ENCODE assay signal across 14 mouse cellular contexts in the genomic region with DNA sequence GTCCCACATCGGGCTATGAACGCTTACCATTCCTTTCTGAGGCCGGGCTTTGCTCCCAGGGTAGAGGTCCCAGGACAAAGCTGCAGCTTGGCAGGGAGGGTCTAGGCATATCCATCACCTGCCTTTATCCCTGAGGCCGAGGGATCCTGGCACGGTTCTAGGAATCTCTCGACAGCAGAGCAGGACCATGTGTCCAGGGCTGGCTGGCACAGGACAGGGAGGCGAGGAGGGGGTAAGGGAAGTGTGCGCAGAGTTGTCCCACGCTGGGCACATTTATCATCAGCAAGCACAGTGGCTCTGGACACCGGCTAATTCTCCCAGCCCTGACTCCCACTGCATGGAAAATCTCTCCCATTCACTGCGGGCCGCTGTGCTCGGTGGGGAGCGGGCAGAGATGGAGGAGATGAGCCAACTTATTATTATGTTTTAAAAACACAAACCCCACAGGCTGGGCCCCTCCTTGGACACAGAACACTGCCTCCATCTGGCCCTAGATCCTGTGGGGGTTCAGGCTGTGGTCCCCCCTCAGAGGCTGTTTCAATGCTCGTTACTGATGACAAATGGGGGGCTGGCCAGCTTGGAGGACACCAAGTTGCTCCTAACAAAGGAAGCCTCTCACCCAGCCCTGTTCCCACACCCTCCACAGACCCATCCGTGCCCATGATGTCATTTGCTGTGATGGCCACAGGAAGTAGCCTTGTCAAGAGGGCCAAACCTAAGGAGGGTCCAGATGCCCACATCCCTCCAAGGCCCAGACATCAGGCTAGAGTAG. TPM values are rescaled to one million over a fixed set of nuclear protein-coding genes. Genes with fewer than 3 reads are reported as not detected.
DNase-seq lines count a peak whose midpoint lies in the region; ATAC-seq lines count a peak whose summit lies in the region.
"Had no signal": no experiment of that assay in that cellular context is flagged by ENCODE, and none has a peak within 500 bp of the region (broad histone marks: within the 10 kb centered on the region; RNA-seq: fewer than 3 reads in every experiment).

No protein-coding gene starts in this region.

- H3K4me3 ChIP-seq in heart, embryonic 16.5 days (ENCODE audit: low read length), result no peak overlapping the region
- no peak overlapping the region for H3K4me3 ChIP-seq in neural tube, embryonic 11.5 days (ENCODE audit: low read depth, low read length)
- H3K4me3 ChIP-seq in hindbrain, embryonic 13.5 days, result no peak overlapping the region
- H3K4me3 ChIP-seq: embryonic facial prominence, embryonic 15.5 days; forebrain, embryonic 15.5 days had no signal

- H3K36me3 ChIP-seq in heart, embryonic 16.5 days (ENCODE audit: control insufficient read depth, insufficient read depth), result peaks cover 4% of the 10 kb centered on the region; the same call in 1 of the 2 replicates
- no peaks in the 10 kb centered on the region for H3K36me3 ChIP-seq in neural tube, embryonic 11.5 days (ENCODE audit: control insufficient read depth, insufficient read depth, low read length)
- no peaks in the 10 kb centered on the region for H3K36me3 ChIP-seq in hindbrain, embryonic 13.5 days
- H3K36me3 ChIP-seq: embryonic facial prominence, embryonic 15.5 days; forebrain, embryonic 15.5 days had no signal

- H3K4me2 ChIP-seq in heart, embryonic 16.5 days (ENCODE audit: low read depth, low read length), result no peak overlapping the region
- H3K4me2 ChIP-seq in neural tube, embryonic 11.5 days (ENCODE audit: low read depth), result no peak overlapping the region
- H3K4me2 ChIP-seq in hindbrain, embryonic 13.5 days, result no peak overlapping the region
- H3K4me2 ChIP-seq: embryonic facial prominence, embryonic 15.5 days; forebrain, embryonic 15.5 days had no signal

- no peaks in the 10 kb centered on the region for H3K9me3 ChIP-seq in heart, embryonic 16.5 days (replicated peaks; ENCODE audit: control insufficient read depth, low read length)
- H3K9me3 ChIP-seq in neural tube, embryonic 11.5 days (ENCODE audit: control insufficient read depth, low read length), result no peaks in the 10 kb centered on the region
- no peaks in the 10 kb centered on the region for H3K9me3 ChIP-seq in hindbrain, embryonic 13.5 days
- H3K9me3 ChIP-seq: embryonic facial prominence, embryonic 15.5 days; forebrain, embryonic 15.5 days had no signal

- intact Hi-C loops in heart, postnatal 14 days (cut with DNase I), result no loop called here

- ATAC-seq in heart, embryonic 16.5 days (replicated peaks; ENCODE audit: extremely low read depth, insufficient read depth, low FRiP score), result no peak
- peak; percentile 50; the same call in 1 of the 2 replicates for ATAC-seq in neural tube, embryonic 11.5 days (ENCODE audit: insufficient read depth, low FRiP score, low TSS enrichment)
- ATAC-seq in hindbrain, embryonic 13.5 days (ENCODE audit: low FRiP score), result peak; percentile 74
- ATAC-seq: forebrain, embryonic 15.5 days had no signal

- whole genome bisulfite sequencing in heart, embryonic 16.5 days, result 69% methylated on average over 16 of the region's 16 CpGs
- WGBS in neural tube, embryonic 11.5 days, result 55% methylated on average over 16 of the region's 16 CpGs
- WGBS in hindbrain, embryonic 13.5 days, result 49% methylated on average over 16 of the region's 16 CpGs

- no peak for DNase-seq in heart, postnatal 14 days
- peak; percentile 47 for DNase-seq in neural tube, embryonic 11.5 days (ENCODE audit: low spot score)
- DNase-seq in neural tube, embryonic 10.5 days (ENCODE audit: extremely low spot score, low spot score), result no peak
- peak; percentile 27 for DNase-seq in telencephalon, adult 2 months (ENCODE audit: low read depth, low spot score)
- no peak for DNase-seq in urinary bladder, postnatal 36 days (ENCODE audit: low spot score in 2 of 2)
- DNase-seq: adrenal gland, postnatal 10 days; kidney, adult 2 months; liver; lung, postnatal 36 days; thymus, adult 2 months had no signal

- 0 out of 2 replicates have a peak overlapping the region, but pooled peaks have one; percentile 10 for H3K27ac ChIP-seq in heart, embryonic 16.5 days (ENCODE audit: low read length)
- no peak overlapping the region for H3K27ac ChIP-seq in neural tube, embryonic 11.5 days (ENCODE audit: low read depth, low read length)
- peak overlapping the region; percentile 64; the same call in 1 of the 2 replicates for H3K27ac ChIP-seq in hindbrain, embryonic 13.5 days
- H3K27ac ChIP-seq: embryonic facial prominence, embryonic 15.5 days; forebrain, embryonic 15.5 days had no signal

- H3K9ac ChIP-seq in heart, embryonic 16.5 days (ENCODE audit: low read length), result 0 out of 2 replicates have a peak overlapping the region, but pooled peaks have one; percentile 16
- no peak overlapping the region for H3K9ac ChIP-seq in neural tube, embryonic 11.5 days (ENCODE audit: low read length)
- H3K9ac ChIP-seq in hindbrain, embryonic 13.5 days, result no peak overlapping the region; the same call in 1 of the 2 replicates
- H3K9ac ChIP-seq: embryonic facial prominence, embryonic 15.5 days; forebrain, embryonic 15.5 days had no signal

- H3K4me1 ChIP-seq in heart, embryonic 16.5 days (ENCODE audit: control insufficient read depth, insufficient read depth, low read length), result peaks cover 16% of the 10 kb centered on the region
- peaks cover under 1% of the 10 kb centered on the region; the same call in 1 of the 2 replicates for H3K4me1 ChIP-seq in neural tube, embryonic 11.5 days (ENCODE audit: control insufficient read depth, insufficient read depth, low read length)
- peaks cover 27% of the 10 kb centered on the region for H3K4me1 ChIP-seq in hindbrain, embryonic 13.5 days (replicated peaks)

- H3K27me3 ChIP-seq in heart, embryonic 16.5 days (ENCODE audit: control insufficient read depth, insufficient read depth, low read length), result no peaks in the 10 kb centered on the region
- no peaks in the 10 kb centered on the region for H3K27me3 ChIP-seq in neural tube, embryonic 11.5 days (ENCODE audit: control insufficient read depth, insufficient read depth, low read length)
- 0 out of 2 replicates have a peak, but pooled peaks cover 21% of the 10 kb centered on the region for H3K27me3 ChIP-seq in hindbrain, embryonic 13.5 days
- H3K27me3 ChIP-seq: embryonic facial prominence, embryonic 15.5 days; forebrain, embryonic 15.5 days had no signal

RNA-seq across cellular contexts. Expression of gene Slc29a3, which starts 34.9 kb away (rescaled TPM):
- 6.6 and 8.0 TPM in 2 replicates for polyA plus RNA-seq in heart, embryonic 16.5 days (2015; fragmentation: Nextera tagmentation; extraction: Ambion mirVana)
- total RNA-seq in heart, postnatal 14 days (2021), result 1 to 10 TPM; 6.1 to 7.4 TPM
- 9.3 and 10.4 TPM in 2 replicates for polyA plus RNA-seq in neural tube, embryonic 11.5 days (2014; fragmentation: Nextera tagmentation; extraction: Ambion mirVana)
- 14.1 and 15.8 TPM in 2 replicates for polyA plus RNA-seq in hindbrain, embryonic 13.5 days (2015; fragmentation: Nextera tagmentation; extraction: Ambion mirVana)

RNA-seq across cellular contexts. Expression of gene Unc5b, which starts 43.9 kb away (rescaled TPM):
- 10.0 and 12.5 TPM in 2 replicates for polyA plus RNA-seq in heart, embryonic 16.5 days (2015; fragmentation: Nextera tagmentation; extraction: Ambion mirVana)
- total RNA-seq in heart, postnatal 14 days (2021), result 10 to 100 TPM; 24.0 to 25.1 TPM
- polyA plus RNA-seq in neural tube, embryonic 11.5 days (2014; fragmentation: Nextera tagmentation; extraction: Ambion mirVana), result 2.3 and 2.9 TPM in 2 replicates
- 2.5 and 3.3 TPM in 2 replicates for polyA plus RNA-seq in hindbrain, embryonic 13.5 days (2015; fragmentation: Nextera tagmentation; extraction: Ambion mirVana)

Comparison
In these comparisons a context has a peak if more than half of its experiments do, and no peak if none do; other contexts are left out.
1. DNase-seq: peak in neural tube, embryonic 11.5 days (single experiment) and telencephalon, adult 2 months (single experiment); none in heart, postnatal 14 days (0 of 2), neural tube, embryonic 10.5 days (single experiment) and urinary bladder, postnatal 36 days (0 of 2).